Mouse (Mus musculus): ENCODE measurements around the gene Fam234b.

GRCm38 (mm10) chr6:135223786-135224416 is 26.1 kb downstream of the Fam234b start:
- TF ChIP-seq CTCF (IDR thresholded peaks at IDR 0.05; ENCODE audit: low read depth, low read length) (no peak), GATA1 (IDR thresholded peaks at IDR 0.05; ENCODE audit: borderline replicate concordance, low read length) (no peak), GATA2 (IDR thresholded peaks at IDR 0.05; ENCODE audit: borderline replicate concordance, low read depth, low read length) (no peak), POLR2AphosphoS5 (IDR thresholded peaks at IDR 0.05; ENCODE audit: insufficient replicate concordance, low read depth, low read length) (no peak)

Data from G1E (cell line).